Mouse (Mus musculus) spleen, adult 2 months (tissue): ENCODE data around the gene Tmem44.

Source experiments
- CTCF ChIP-seq: fragments of 200-500 bp; IDR thresholded peaks from 2 replicates; pipeline ENCODE4 v1.5.1; 2011; ENCODE audit warnings: mild to moderate bottlenecking, inconsistent platforms; ENCODE audit not compliant: insufficient read depth, insufficient read length, insufficient replicate concordance; ENCODE audit errors: extremely low read depth
- POLR2A ChIP-seq: fragments of 200-500 bp; IDR thresholded peaks from 2 replicates; pipeline ENCODE4 v1.6.1; 2011; ENCODE audit warnings: low read depth, low read length, inconsistent platforms

- TF ChIP-seq CTCF = peak; percentile 63; the same call in 1 of the 2 replicates
- TF ChIP-seq POLR2A = no peak
These were observed 30.2 kb downstream of the Tmem44 start for GRCm38 (mm10) chr16:30520361-30520823.
